Mouse (Mus musculus) heart, embryonic 11.5 days (tissue): ENCODE results near the gene Sytl3. TPM values are rescaled to one million over a fixed set of nuclear protein-coding genes. Genes with fewer than 3 reads are reported as not detected.

Experiments used
- ATAC-seq: fragments of 200-750 bp; cut with Nextera tagmentation; replicated peaks from 2 replicates; pipeline ENCODE4 v1.8.0; 2017; ENCODE audit warnings: moderate library complexity; ENCODE audit not compliant: insufficient number of reproducible peaks, low FRiP score, low TSS enrichment
- H3K27ac ChIP-seq: fragments of 300-500 bp; sonication (generic); 2 replicates; pipeline ENCODE4 v1.5.1; 2014; ENCODE audit warnings: mild to moderate bottlenecking, low read depth, low read length
- H3K27me3 ChIP-seq: fragments of 300-500 bp; sonication (generic); 2 replicates; pipeline ENCODE4 v1.6.1; 2014; ENCODE audit warnings: mild to moderate bottlenecking, low read length, mixed read lengths; ENCODE audit not compliant: control insufficient read depth, insufficient read depth
- H3K36me3 ChIP-seq: fragments of 300-500 bp; sonication (generic); 2 replicates; pipeline ENCODE4 v1.6.1; 2014; ENCODE audit warnings: mild to moderate bottlenecking, low read length, moderate library complexity, mixed read lengths; ENCODE audit not compliant: control insufficient read depth, insufficient read depth
- H3K4me1 ChIP-seq: fragments of 300-500 bp; sonication (generic); 2 replicates; pipeline ENCODE4 v1.6.1; 2014; ENCODE audit warnings: low read length; ENCODE audit not compliant: control insufficient read depth, insufficient read depth
- H3K4me2 ChIP-seq: fragments of 300-500 bp; sonication (generic); 2 replicates; pipeline ENCODE4 v1.6.1; 2014; ENCODE audit warnings: mild to moderate bottlenecking, moderate library complexity
- H3K4me3 ChIP-seq: fragments of 300-500 bp; sonication (generic); 2 replicates; pipeline ENCODE4 v1.5.1; 2014; ENCODE audit warnings: low read depth, low read length
- H3K9ac ChIP-seq: fragments of 300-500 bp; sonication (generic); 2 replicates; pipeline ENCODE4 v1.6.1; 2014; ENCODE audit warnings: mild to moderate bottlenecking, low read depth, low read length, moderate library complexity
- H3K9me3 ChIP-seq: fragments of 300-500 bp; sonication (generic); replicated peaks from 2 replicates; pipeline ENCODE4 v1.6.1; 2016; ENCODE audit warnings: low read length; ENCODE audit not compliant: control insufficient read depth
- WGBS: fragments of 180-500 bp; shearing (Covaris S2); extraction: QIAGEN DNeasy Blood & Tissue Kit; methylation state at CpG from one replicate; pipeline ENCODE4 v1.1.7; 2014; ENCODE audit not compliant: insufficient replicate concordance; 5-methylcytosine and 5-hydroxymethylcytosine counted together
- polyA plus RNA-seq: library from polyadenylated mRNA; unstranded; fragments of >200 nt; fragmentation: Nextera tagmentation; extraction: Ambion mirVana; gene quantifications from 2 replicates; pipeline ENCODE4 v1.2.1, GENCODE M21; 2014

Sytl3 gene
- polyA plus RNA-seq, 1 experiment from 2014 or later, result 0.11 TPM

GRCm38 (mm10) chr17:6776576-6776975, 117.7 kb downstream of the Sytl3 start:
- Histone ChIP-seq H3K27ac (no peak overlapping the region), H3K4me2 (no peak overlapping the region), H3K36me3 (no peaks in the 10 kb centered on the region), H3K9me3 (no peaks in the 10 kb centered on the region), H3K9ac (no peak overlapping the region), H3K27me3 (no peaks in the 10 kb centered on the region), H3K4me1 (peaks cover 31% of the 10 kb centered on the region), H3K4me3 (no peak overlapping the region)
- ATAC-seq, result no peak
- 57% methylated on average over 5 of the region's 5 CpGs for WGBS

- Histone ChIP-seq H3K27ac (no peak overlapping the region), H3K9me3 (no peaks in the 10 kb centered on the region), H3K27me3 (no peaks in the 10 kb centered on the region), H3K4me2 (no peak overlapping the region), H3K4me3 (no peak overlapping the region), H3K4me1 (peaks cover 27% of the 10 kb centered on the region), H3K36me3 (no peaks in the 10 kb centered on the region), H3K9ac (no peak overlapping the region)
- ATAC-seq, result no peak
- 70% methylated on average over 6 of the region's 6 CpGs for WGBS
These were observed 118.2 kb downstream of the Sytl3 start for GRCm38 (mm10) chr17:6777061-6777460.

- Histone ChIP-seq H3K9me3 (no peaks in the 10 kb centered on the region), H3K27ac (no peak overlapping the region), H3K9ac (no peak overlapping the region), H3K27me3 (no peaks in the 10 kb centered on the region), H3K4me1 (peaks cover 27% of the 10 kb centered on the region), H3K4me3 (no peak overlapping the region), H3K4me2 (0 out of 2 replicates have a peak overlapping the region, but pooled peaks have one; percentile 12), H3K36me3 (no peaks in the 10 kb centered on the region)
- no peak for ATAC-seq
- WGBS, result 56% methylated on average over 12 of the region's 12 CpGs
These were observed 118.9 kb downstream of the Sytl3 start for GRCm38 (mm10) chr17:6777629-6778331.

DNA sequence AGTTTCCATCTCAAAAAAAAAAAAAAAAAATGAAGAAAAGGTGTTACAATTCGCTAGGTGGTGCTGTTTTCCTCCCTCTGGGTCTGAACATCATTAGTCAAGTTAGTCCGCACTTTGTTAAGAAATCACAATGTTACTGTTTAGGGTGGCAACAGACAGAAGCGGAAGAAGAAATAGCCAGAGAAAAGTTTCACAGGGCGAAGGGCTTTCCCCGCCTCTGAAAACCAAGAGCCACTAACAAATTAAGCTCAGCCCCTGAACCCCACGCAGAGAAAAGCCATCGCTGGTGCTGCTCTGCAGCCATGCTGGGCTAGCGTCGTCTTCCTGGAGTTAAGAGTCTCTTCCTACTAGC, 119.4 kb downstream of the Sytl3 start:
- Histone ChIP-seq H3K4me1 (peaks cover 26% of the 10 kb centered on the region), H3K4me2 (peak overlapping the region; percentile 81), H3K27me3 (no peaks in the 10 kb centered on the region), H3K36me3 (no peaks in the 10 kb centered on the region), H3K9ac (peak overlapping the region; percentile 63; the same call in 1 of the 2 replicates), H3K9me3 (no peaks in the 10 kb centered on the region), H3K4me3 (peak overlapping the region; percentile 91), H3K27ac (peak overlapping the region; percentile 57)
- ATAC-seq, result no peak
- WGBS, result 2% methylated on average over 9 of the region's 9 CpGs

GRCm38 (mm10) chr17:6778771-6779509, 120.0 kb downstream of the Sytl3 start:
- Histone ChIP-seq H3K4me1 (peaks cover 20% of the 10 kb centered on the region), H3K27ac (peak overlapping the region; percentile 57), H3K4me3 (peak overlapping the region; percentile 91), H3K36me3 (no peaks in the 10 kb centered on the region), H3K9me3 (no peaks in the 10 kb centered on the region), H3K27me3 (no peaks in the 10 kb centered on the region), H3K9ac (peak overlapping the region; percentile 63; the same call in 1 of the 2 replicates), H3K4me2 (peak overlapping the region; percentile 81)
- WGBS, result 6% methylated on average over 23 of the region's 23 CpGs
- 0 out of 2 replicates have a peak, but pooled peaks have one; percentile 55 for ATAC-seq

- Histone ChIP-seq H3K4me2 (peak overlapping the region; percentile 81), H3K27ac (peak overlapping the region; percentile 57), H3K9ac (peak overlapping the region; percentile 63), H3K4me3 (peak overlapping the region; percentile 91), H3K36me3 (no peaks in the 10 kb centered on the region), H3K27me3 (no peaks in the 10 kb centered on the region), H3K4me1 (peaks cover 14% of the 10 kb centered on the region), H3K9me3 (no peaks in the 10 kb centered on the region)
- 17% methylated on average over 7 of the region's 7 CpGs for WGBS
- ATAC-seq, result no peak
These were observed 120.7 kb downstream of the Sytl3 start for GRCm38 (mm10) chr17:6779632-6780031.

DNA sequence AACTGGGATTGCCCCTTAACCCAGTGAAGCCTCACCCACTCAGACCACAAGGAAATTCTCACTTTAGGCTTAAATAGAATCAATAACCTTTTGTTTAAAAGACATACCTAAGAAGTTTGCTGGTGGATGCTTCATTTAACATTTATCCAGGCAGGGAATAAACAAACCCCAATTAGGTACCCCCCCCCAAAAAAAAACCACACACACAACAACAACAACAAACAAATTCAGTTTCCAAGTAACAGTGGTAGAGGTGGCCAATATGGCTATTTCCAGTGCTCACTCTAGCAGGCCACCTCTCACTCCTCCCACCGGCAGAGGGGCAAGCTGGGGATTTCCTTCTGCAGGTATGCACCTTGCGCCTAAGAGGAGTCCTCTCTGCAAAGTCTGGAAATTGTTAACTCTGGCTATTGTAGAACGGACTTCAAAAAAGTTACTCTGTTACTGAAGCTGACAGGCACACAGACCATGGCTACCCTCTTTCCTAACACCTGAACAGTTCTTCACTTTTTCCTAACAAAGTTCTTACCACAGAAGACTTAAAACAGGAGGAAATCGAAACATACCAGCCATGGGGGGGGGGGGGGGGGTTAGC, 121.7 kb downstream of the Sytl3 start:
- 56% methylated on average over 4 of the region's 4 CpGs for WGBS
- Histone ChIP-seq H3K27ac (no peak overlapping the region), H3K9me3 (no peaks in the 10 kb centered on the region), H3K4me1 (peaks cover 14% of the 10 kb centered on the region), H3K9ac (0 out of 2 replicates have a peak overlapping the region, but pooled peaks have one; percentile 39), H3K36me3 (no peaks in the 10 kb centered on the region), H3K27me3 (no peaks in the 10 kb centered on the region), H3K4me2 (peak overlapping the region; percentile 81), H3K4me3 (peak overlapping the region; percentile 91)
- ATAC-seq, result no peak

DNA sequence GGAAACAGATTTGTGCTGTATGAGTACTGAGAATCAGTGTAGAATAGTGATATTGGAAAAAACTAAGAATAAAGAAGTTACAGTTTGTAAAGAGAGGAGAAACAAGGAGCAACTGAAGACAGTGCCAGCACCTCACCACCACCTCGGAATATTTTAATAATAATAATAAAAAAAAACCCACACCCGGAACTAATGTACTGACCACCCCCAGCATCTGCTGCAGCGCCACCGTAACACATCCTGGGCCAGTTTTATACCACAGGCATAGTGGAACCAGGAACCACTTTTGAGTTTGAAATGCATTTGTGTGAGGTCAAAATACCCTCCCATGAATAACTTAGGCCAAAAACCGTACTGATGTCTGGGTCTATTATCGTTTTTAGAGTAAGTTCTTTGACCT, 122.4 kb downstream of the Sytl3 start:
- H3K4me2 ChIP-seq, result peak overlapping the region; percentile 81
- no peak for ATAC-seq
- 0 out of 2 replicates have a peak overlapping the region, but pooled peaks have one; percentile 54 for H3K9ac ChIP-seq
- H3K9me3 ChIP-seq, result no peaks in the 10 kb centered on the region
- no peak overlapping the region for H3K27ac ChIP-seq
- no peaks in the 10 kb centered on the region for H3K36me3 ChIP-seq
- H3K4me1 ChIP-seq, result peaks cover 14% of the 10 kb centered on the region
- H3K27me3 ChIP-seq, result no peaks in the 10 kb centered on the region
- WGBS, result 49% methylated on average over 6 of the region's 6 CpGs
- peak overlapping the region; percentile 91 for H3K4me3 ChIP-seq
